Mouse (Mus musculus): Measurements from ENCODE around the gene Klhl8. TPM values are rescaled to one million over a fixed set of nuclear protein-coding genes. Genes with fewer than 3 reads are reported as not detected.
A peak's percentile ranks its signal among the peaks of the same experiment; 100 is the strongest.

The Klhl8 gene
- total RNA-seq, 1 experiment from 2014 or later: 2.1 TPM

GRCm38 (mm10) chr5:103918233-103918632 lies 7.2 kb upstream of the Klhl8 start:
- no peak for ATAC-seq (ENCODE audit: extremely low read depth, insufficient number of reproducible peaks, low FRiP score, poor library complexity, severe bottlenecking)

- no peak for ATAC-seq (ENCODE audit: extremely low read depth, insufficient number of reproducible peaks, low FRiP score, poor library complexity, severe bottlenecking)
These were observed 6.4 kb upstream of the Klhl8 start for GRCm38 (mm10) chr5:103917357-103917895.

DNA sequence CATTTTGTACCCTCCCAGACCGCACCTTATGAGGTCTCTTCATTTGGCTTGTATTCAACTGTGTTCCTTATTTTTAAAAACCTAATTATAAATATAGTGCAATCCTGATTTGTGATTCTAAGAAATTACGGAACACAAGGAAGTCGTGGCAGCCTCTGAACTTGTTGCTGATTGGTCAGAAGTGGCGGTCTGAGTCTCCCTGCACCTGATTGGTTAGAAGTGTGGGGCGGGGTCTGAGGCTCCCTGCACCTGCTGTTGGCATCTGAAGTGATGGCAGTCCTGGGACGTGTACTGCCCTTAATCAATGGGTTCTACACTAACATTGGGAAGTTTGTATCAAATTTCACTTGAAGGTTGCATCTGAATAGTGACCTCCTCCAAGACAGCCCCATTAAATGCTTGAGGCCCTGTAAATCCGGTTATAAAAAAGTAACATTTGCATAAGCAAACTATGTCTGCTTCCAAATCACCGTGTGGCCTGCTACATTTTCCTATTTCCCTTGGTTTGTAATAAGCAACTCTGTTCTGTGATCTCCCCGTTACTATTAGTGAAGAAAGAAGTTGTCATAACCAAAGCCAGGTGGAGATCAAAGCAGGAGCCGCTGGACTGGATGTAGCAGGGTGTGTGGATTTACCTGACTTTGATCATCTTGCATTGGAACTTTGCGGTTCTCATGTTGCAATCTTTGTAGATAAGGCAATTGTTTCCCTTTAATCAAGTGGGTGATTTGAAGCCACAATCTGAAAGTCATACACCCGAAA lies 5.7 kb upstream of the Klhl8 start:
- no peak for ATAC-seq (ENCODE audit: extremely low read depth, insufficient number of reproducible peaks, low FRiP score, poor library complexity, severe bottlenecking)

DNA sequence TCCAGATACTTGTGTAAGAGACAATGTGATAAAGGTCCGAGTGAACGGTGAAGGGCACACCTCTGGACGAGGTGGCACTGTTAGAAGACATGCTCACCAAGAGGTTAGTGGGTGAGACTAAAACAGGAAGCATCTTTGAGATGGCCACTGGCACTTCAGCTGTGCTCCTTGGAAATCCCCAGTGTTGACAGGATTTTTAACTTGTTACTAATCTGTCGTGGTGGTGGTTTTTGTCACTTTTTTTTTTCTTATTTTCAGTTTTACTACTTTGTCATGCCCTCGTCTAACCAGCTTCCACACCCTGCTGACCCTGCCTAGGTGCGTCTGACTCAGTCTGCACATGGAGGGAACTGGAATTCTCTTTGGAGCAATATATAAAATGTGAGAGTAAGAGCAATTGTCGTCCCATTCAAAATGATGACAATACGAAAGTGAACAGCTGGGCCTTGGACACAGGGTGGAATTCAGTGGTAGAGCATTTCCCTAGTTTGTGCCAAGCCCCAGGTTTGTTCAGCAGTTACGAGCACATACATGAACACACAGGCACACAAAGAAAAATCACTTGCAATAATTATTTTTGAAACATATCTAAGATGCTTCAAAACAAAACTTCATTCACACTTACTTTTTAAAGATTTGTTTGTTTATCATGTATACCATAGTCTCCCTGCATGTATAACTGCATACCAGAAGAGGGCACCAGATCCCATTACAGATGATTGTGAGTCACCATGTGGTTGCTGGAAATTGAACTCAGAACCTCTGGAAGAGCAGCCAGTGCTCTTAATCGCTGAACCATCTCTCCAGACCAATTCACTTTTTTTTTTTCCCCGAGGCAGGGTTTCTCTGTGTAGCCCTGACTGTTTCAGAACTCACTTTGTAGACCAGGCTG lies 3.5 kb upstream of the Klhl8 start:
- no peak for ATAC-seq (ENCODE audit: extremely low read depth, insufficient number of reproducible peaks, low FRiP score, poor library complexity, severe bottlenecking)

DNA sequence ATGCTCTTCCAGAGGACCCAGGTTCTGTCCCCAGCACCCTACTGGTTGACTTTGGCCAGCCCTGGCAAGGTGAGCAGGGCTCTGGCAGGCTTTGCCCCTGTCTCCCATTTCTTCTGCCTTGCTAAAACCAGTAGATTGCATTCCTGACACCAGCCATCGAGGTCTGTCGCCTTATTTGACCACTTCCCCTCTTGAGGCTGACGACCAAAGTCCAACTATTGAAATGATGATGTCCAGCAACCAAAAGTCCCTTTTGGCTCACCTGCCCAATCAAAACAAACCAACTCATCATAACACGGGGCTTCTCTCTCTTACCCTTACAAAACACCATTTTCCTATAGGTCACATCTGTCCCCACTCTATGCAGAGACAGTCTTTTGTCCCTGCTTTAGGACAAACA lies 2.1 kb upstream of the Klhl8 start:
- no peak for ATAC-seq (ENCODE audit: extremely low read depth, insufficient number of reproducible peaks, low FRiP score, poor library complexity, severe bottlenecking)

DNA sequence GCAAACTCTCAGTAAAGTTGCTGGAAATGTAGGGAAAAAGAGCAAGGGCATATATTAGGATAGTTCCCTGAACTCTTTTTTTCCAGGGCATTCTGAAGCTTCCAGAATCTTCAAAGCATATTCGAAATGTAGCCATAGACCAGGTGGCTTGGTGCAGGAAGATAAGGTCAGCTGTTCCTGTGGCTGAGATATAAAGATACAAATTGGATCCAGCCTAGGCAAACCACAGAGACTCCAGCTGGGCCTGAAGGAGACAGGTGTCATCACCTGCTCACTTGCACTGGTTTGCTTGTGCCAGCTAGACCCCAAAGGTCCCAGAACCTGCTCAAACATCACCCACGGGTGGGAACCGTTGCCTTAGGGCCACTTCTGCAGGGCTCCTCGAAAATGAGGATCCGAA lies 496 bp upstream of the Klhl8 start:
- ATAC-seq (ENCODE audit: extremely low read depth, insufficient number of reproducible peaks, low FRiP score, poor library complexity, severe bottlenecking): no peak

DNA sequence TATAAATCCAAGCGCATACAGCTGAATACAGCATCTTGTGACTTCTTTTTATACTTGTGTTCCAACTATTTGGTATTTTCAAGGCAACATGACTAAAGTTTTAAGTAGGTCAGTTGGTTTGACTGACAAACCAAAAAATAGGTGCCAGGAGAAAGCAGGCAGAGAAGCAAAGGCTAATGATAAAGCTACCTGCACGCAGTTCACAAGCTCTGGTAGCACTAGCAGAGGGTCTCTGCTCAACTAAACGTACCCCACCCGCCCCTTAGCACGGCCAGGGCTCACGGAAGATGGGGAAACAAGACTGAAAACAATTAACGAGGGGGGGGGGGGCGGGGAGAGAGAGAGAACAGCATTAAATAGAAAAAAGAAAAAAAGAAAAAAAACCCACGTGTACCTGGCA lies 903 bp downstream of the Klhl8 start:
- ATAC-seq (ENCODE audit: extremely low read depth, insufficient number of reproducible peaks, low FRiP score, poor library complexity, severe bottlenecking): no peak

- no peak for ATAC-seq (ENCODE audit: extremely low read depth, insufficient number of reproducible peaks, low FRiP score, poor library complexity, severe bottlenecking)
These were observed 1.6 kb downstream of the Klhl8 start for GRCm38 (mm10) chr5:103909466-103909865.

DNA sequence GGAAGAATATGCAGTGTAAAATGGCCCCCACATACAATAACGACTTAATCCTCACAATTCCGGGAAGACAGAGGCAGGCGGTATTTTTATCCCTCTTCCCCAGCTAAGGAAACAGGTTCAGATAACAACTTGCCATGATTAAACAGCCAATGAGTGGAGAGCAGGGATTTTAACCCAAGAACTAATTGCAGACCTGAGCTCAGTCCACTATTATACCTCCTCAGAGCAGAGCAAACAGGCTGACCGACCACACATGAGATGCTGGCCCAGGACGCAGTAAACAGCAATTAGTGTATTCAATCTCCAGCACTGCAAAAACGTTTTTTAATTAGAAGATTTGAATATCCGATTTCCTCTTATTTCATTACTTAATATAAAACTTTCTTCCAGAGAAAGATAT lies 2.2 kb downstream of the Klhl8 start:
- no peak for ATAC-seq (ENCODE audit: extremely low read depth, insufficient number of reproducible peaks, low FRiP score, poor library complexity, severe bottlenecking)

- ATAC-seq (ENCODE audit: extremely low read depth, insufficient number of reproducible peaks, low FRiP score, poor library complexity, severe bottlenecking): no peak
These were observed 3.2 kb downstream of the Klhl8 start for GRCm38 (mm10) chr5:103907844-103908243.

- no peak for ATAC-seq (ENCODE audit: extremely low read depth, insufficient number of reproducible peaks, low FRiP score, poor library complexity, severe bottlenecking)
These were observed 4.9 kb downstream of the Klhl8 start for GRCm38 (mm10) chr5:103906173-103906572.

- no peak for ATAC-seq (ENCODE audit: extremely low read depth, insufficient number of reproducible peaks, low FRiP score, poor library complexity, severe bottlenecking)
These were observed 12.7 kb downstream of the Klhl8 start for GRCm38 (mm10) chr5:103898310-103898709.

GRCm38 (mm10) chr5:103889766-103890165 lies 21.3 kb downstream of the Klhl8 start:
- ATAC-seq (ENCODE audit: extremely low read depth, insufficient number of reproducible peaks, low FRiP score, poor library complexity, severe bottlenecking): no peak

GRCm38 (mm10) chr5:103863759-103864158 lies 47.3 kb downstream of the Klhl8 start:
- ATAC-seq (ENCODE audit: extremely low read depth, insufficient number of reproducible peaks, low FRiP score, poor library complexity, severe bottlenecking): no peak

GRCm38 (mm10) chr5:103860622-103861021 lies 50.4 kb downstream of the Klhl8 start:
- ATAC-seq (ENCODE audit: extremely low read depth, insufficient number of reproducible peaks, low FRiP score, poor library complexity, severe bottlenecking): no peak

GRCm38 (mm10) chr5:103857151-103857550 lies 53.9 kb downstream of the Klhl8 start:
- no peak for ATAC-seq (ENCODE audit: extremely low read depth, insufficient number of reproducible peaks, low FRiP score, poor library complexity, severe bottlenecking)

GRCm38 (mm10) chr5:103856286-103857009 lies 54.6 kb downstream of the Klhl8 start:
- peak; percentile 61; the same call in 1 of the 2 replicates for ATAC-seq (ENCODE audit: extremely low read depth, insufficient number of reproducible peaks, low FRiP score, poor library complexity, severe bottlenecking)

DNA sequence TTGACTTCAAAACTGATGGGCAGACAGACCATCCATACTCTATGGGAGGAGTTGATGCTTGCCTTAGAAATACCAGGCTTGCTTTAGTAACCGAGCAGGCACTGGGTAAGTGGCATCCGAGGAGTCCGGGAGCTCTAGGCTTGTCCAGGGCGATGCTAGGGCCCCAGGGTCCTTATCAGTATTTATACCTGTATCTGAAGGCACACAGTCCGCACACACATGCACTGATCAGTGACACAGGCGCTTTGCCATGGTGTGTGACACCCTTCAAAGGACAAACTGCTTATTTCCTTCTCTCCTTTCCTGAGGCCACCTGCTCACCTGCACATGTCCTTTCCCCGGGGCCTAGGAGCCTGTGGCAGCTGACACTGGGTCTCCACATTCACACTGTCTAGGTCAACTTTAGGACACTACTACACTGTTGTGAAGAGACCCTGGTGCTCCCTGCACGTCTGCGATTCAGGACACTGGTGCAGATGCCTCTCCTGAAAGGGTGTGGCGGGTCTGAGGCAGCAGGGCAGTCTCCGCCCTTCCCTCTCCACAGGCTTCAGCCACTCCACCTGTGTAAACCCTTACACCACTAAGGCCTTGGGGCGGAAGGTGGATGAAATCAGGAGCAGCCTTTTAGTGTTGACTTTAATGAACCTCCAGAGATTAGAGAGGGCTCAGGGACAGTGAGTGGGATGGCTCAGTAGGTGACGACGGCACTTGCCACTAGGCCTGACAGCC lies 55.4 kb downstream of the Klhl8 start:
- no peak for ATAC-seq (ENCODE audit: extremely low read depth, insufficient number of reproducible peaks, low FRiP score, poor library complexity, severe bottlenecking)

GRCm38 (mm10) chr5:103854807-103855194 lies 56.3 kb downstream of the Klhl8 start:
- ATAC-seq (ENCODE audit: extremely low read depth, insufficient number of reproducible peaks, low FRiP score, poor library complexity, severe bottlenecking): no peak
